ENCODE assay signal across 9 mouse cellular contexts in the genomic region with DNA sequence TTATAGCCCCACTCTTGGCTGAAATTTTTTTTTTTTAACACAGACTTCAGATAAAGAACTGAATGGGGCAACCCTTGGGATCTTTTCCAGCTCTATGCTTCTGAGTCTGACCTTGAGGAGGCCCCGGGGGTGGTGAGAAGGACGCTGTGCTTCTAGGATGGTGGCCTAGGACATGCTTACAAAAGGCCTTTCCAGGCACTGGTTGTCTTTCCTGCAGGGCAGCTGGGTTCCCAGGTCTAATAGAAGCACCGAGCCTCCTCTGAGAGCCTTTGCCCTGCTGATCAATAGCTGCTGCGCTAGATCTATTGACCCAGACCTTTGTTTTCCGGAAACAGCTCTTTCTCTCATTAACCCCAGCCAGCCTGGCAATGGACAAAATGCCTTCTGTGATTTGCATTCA. TPM values are rescaled to one million over a fixed set of nuclear protein-coding genes. Genes with fewer than 3 reads are reported as not detected.
A peak's percentile ranks its signal among the peaks of the same experiment; 100 is the strongest.
DNase-seq lines count a peak whose midpoint lies in the region; ATAC-seq lines count a peak whose summit lies in the region.
"Had no signal": no experiment of that assay in that cellular context is flagged by ENCODE, and none has a peak within 500 bp of the region (broad histone marks: within the 10 kb centered on the region; RNA-seq: fewer than 3 reads in every experiment).

No protein-coding gene starts in this region.

- no peak overlapping the region for H3K4me2 ChIP-seq in hindbrain, embryonic 11.5 days (replicated peaks; ENCODE audit: low read depth, low read length)
- no peak overlapping the region for H3K4me2 ChIP-seq in hindbrain, embryonic 16.5 days (ENCODE audit: low read length)
- no peak overlapping the region for H3K4me2 ChIP-seq in liver, embryonic 16.5 days (ENCODE audit: low read depth, low read length)

- no peak overlapping the region for H3K9ac ChIP-seq in hindbrain, embryonic 11.5 days (ENCODE audit: low read depth, low read length)
- H3K9ac ChIP-seq in hindbrain, embryonic 16.5 days (ENCODE audit: low read depth, low read length): no peak overlapping the region
- H3K9ac ChIP-seq in liver, embryonic 16.5 days (ENCODE audit: low read depth, low read length): no peak overlapping the region

- ATAC-seq in hindbrain, embryonic 11.5 days (ENCODE audit: low FRiP score): peak; percentile 51; the same call in 1 of the 2 replicates
- no peak for ATAC-seq in hindbrain, embryonic 16.5 days
- ATAC-seq in liver, embryonic 16.5 days (ENCODE audit: low read depth): peak; percentile 64

- 25% methylated on average over 5 of the region's 5 CpGs for WGBS in hindbrain, embryonic 11.5 days
- 20% methylated on average over 5 of the region's 5 CpGs for WGBS in hindbrain, embryonic 16.5 days
- WGBS in liver, embryonic 16.5 days (ENCODE audit: insufficient replicate concordance): 50% methylated on average over 5 of the region's 5 CpGs

- no peaks in the 10 kb centered on the region for H3K27me3 ChIP-seq in hindbrain, embryonic 11.5 days (ENCODE audit: control insufficient read depth, insufficient read depth, low read length)
- H3K27me3 ChIP-seq in hindbrain, embryonic 16.5 days (replicated peaks; ENCODE audit: control insufficient read depth, insufficient read depth, low read length): no peaks in the 10 kb centered on the region
- no peaks in the 10 kb centered on the region for H3K27me3 ChIP-seq in liver, embryonic 16.5 days (ENCODE audit: control insufficient read depth, insufficient read depth, low read depth, low read length)

- no peaks in the 10 kb centered on the region for H3K9me3 ChIP-seq in hindbrain, embryonic 11.5 days (ENCODE audit: control insufficient read depth, low read length)
- no peaks in the 10 kb centered on the region for H3K9me3 ChIP-seq in hindbrain, embryonic 16.5 days (ENCODE audit: control insufficient read depth, low read length)
- no peaks in the 10 kb centered on the region for H3K9me3 ChIP-seq in liver, embryonic 16.5 days (replicated peaks; ENCODE audit: control insufficient read depth, low read length)

- no peak overlapping the region for H3K4me3 ChIP-seq in hindbrain, embryonic 11.5 days (ENCODE audit: low read depth, low read length)
- H3K4me3 ChIP-seq in hindbrain, embryonic 16.5 days (ENCODE audit: low read length): no peak overlapping the region
- no peak overlapping the region for H3K4me3 ChIP-seq in liver, embryonic 16.5 days (ENCODE audit: low read depth, low read length)

- no peaks in the 10 kb centered on the region for H3K4me1 ChIP-seq in hindbrain, embryonic 11.5 days (replicated peaks; ENCODE audit: control insufficient read depth, insufficient read depth, low read length)
- H3K4me1 ChIP-seq in hindbrain, embryonic 16.5 days (ENCODE audit: control insufficient read depth, insufficient read depth, low read depth, low read length): no peaks in the 10 kb centered on the region
- H3K4me1 ChIP-seq in liver, embryonic 16.5 days (ENCODE audit: control insufficient read depth, low read depth, low read length): peaks cover 2% of the 10 kb centered on the region

- peak; percentile 23 for DNase-seq in hindbrain, embryonic 11.5 days (ENCODE audit: low spot score)
- DNase-seq in adrenal gland, postnatal 14 days: peak; percentile 59
- DNase-seq in embryo, embryonic 10 days (ENCODE audit: low spot score): peak; percentile 12
- no peak for DNase-seq in spleen, postnatal 36 days (ENCODE audit: low spot score in 2 of 2)
- DNase-seq in left cerebral cortex, adult 18-20 months (ENCODE audit: low spot score in 2 of 2): no peak
- DNase-seq: right cerebral cortex, postnatal 25 days had no signal

- H3K36me3 ChIP-seq in hindbrain, embryonic 11.5 days (ENCODE audit: control insufficient read depth, insufficient read depth, low read length): no peaks in the 10 kb centered on the region
- H3K36me3 ChIP-seq in hindbrain, embryonic 16.5 days (ENCODE audit: control insufficient read depth, insufficient read depth, low read length): no peaks in the 10 kb centered on the region
- H3K36me3 ChIP-seq in liver, embryonic 16.5 days (ENCODE audit: control insufficient read depth, insufficient read depth): no peaks in the 10 kb centered on the region

- no peak overlapping the region for H3K27ac ChIP-seq in hindbrain, embryonic 11.5 days (ENCODE audit: low read depth, low read length)
- no peak overlapping the region for H3K27ac ChIP-seq in hindbrain, embryonic 16.5 days (ENCODE audit: low read depth, low read length)
- peak overlapping the region; percentile 69 for H3K27ac ChIP-seq in liver, embryonic 16.5 days (ENCODE audit: low read length)

RNA-seq across cellular contexts. Expression of a gene that starts 40.1 kb away (rescaled TPM):
- 36.6 and 37.3 TPM in 2 replicates for polyA plus RNA-seq in hindbrain, embryonic 11.5 days (2014; fragmentation: Nextera tagmentation; extraction: Ambion mirVana)
- polyA plus RNA-seq in hindbrain, embryonic 16.5 days (2015; fragmentation: Nextera tagmentation; extraction: Ambion mirVana): 23.9 and 33.7 TPM in 2 replicates
- 96.2 and 97.3 TPM in 2 replicates for total RNA-seq in adrenal gland, postnatal 14 days (2021)
- polyA plus RNA-seq in liver, embryonic 16.5 days (2015; fragmentation: Nextera tagmentation; extraction: Ambion mirVana): 1.7 and 2.7 TPM in 2 replicates
- total RNA-seq in left cerebral cortex, adult 18-20 months (2021): under 1 TPM; 0.09 to 0.12 TPM

RNA-seq across cellular contexts. Expression of a gene that starts 48.1 kb away (rescaled TPM):
- polyA plus RNA-seq in hindbrain, embryonic 11.5 days (2014; fragmentation: Nextera tagmentation; extraction: Ambion mirVana): 10.4 and 11.8 TPM in 2 replicates
- polyA plus RNA-seq in hindbrain, embryonic 16.5 days (2015; fragmentation: Nextera tagmentation; extraction: Ambion mirVana): 19.6 and 29.8 TPM in 2 replicates
- 111 and 120 TPM in 2 replicates for total RNA-seq in adrenal gland, postnatal 14 days (2021)
- 5.4 and 6.4 TPM in 2 replicates for polyA plus RNA-seq in liver, embryonic 16.5 days (2015; fragmentation: Nextera tagmentation; extraction: Ambion mirVana)
- total RNA-seq in left cerebral cortex, adult 18-20 months (2021): 100 to 1,000 TPM; 128 to 136 TPM

RNA-seq across cellular contexts. Expression of a gene that starts 58.6 kb away (rescaled TPM):
- 7.1 and 11.0 TPM in 2 replicates for polyA plus RNA-seq in hindbrain, embryonic 11.5 days (2014; fragmentation: Nextera tagmentation; extraction: Ambion mirVana)
- polyA plus RNA-seq in hindbrain, embryonic 16.5 days (2015; fragmentation: Nextera tagmentation; extraction: Ambion mirVana): 8.0 and 11.2 TPM in 2 replicates
- 0.59 and 0.60 TPM in 2 replicates for total RNA-seq in adrenal gland, postnatal 14 days (2021)
- 0.46 and 0.55 TPM in 2 replicates for polyA plus RNA-seq in liver, embryonic 16.5 days (2015; fragmentation: Nextera tagmentation; extraction: Ambion mirVana)
- 1 to 10 TPM; 1.9 to 2.1 TPM for total RNA-seq in left cerebral cortex, adult 18-20 months (2021)
- polyA plus RNA-seq: heart, embryonic 14.5 days had no signal

RNA-seq across cellular contexts. Expression of a gene that starts 58.9 kb away (rescaled TPM):
- 306 and 340 TPM in 2 replicates for polyA plus RNA-seq in hindbrain, embryonic 11.5 days (2014; fragmentation: Nextera tagmentation; extraction: Ambion mirVana)
- polyA plus RNA-seq in hindbrain, embryonic 16.5 days (2015; fragmentation: Nextera tagmentation; extraction: Ambion mirVana): 156 and 166 TPM in 2 replicates
- 115 and 123 TPM in 2 replicates for total RNA-seq in adrenal gland, postnatal 14 days (2021)
- 127 and 134 TPM in 2 replicates for polyA plus RNA-seq in liver, embryonic 16.5 days (2015; fragmentation: Nextera tagmentation; extraction: Ambion mirVana)
- total RNA-seq in left cerebral cortex, adult 18-20 months (2021): 100 to 1,000 TPM; 105 to 109 TPM

Comparison
In these comparisons a context has a peak if more than half of its experiments do, and no peak if none do; other contexts are left out.
1. DNase-seq: peak in hindbrain, embryonic 11.5 days (single experiment), adrenal gland, postnatal 14 days (single experiment) and embryo, embryonic 10 days (single experiment); none in spleen, postnatal 36 days (0 of 2) and left cerebral cortex, adult 18-20 months (0 of 2).